Mouse (Mus musculus) midbrain, embryonic 15.5 days (tissue): Measurements from ENCODE around the gene Psmc2. TPM values are rescaled to one million over a fixed set of nuclear protein-coding genes. Genes with fewer than 3 reads are reported as not detected.
A peak's percentile ranks its signal among the peaks of the same experiment; 100 is the strongest.

Source experiments
- ATAC-seq: fragments of 200-750 bp; cut with Nextera tagmentation; replicated peaks from 2 replicates; pipeline ENCODE4 v1.8.0; 2017; ENCODE audit warnings: moderate TSS enrichment
- H3K27ac ChIP-seq: fragments of 300-500 bp; sonication (generic); 2 replicates; pipeline ENCODE4 v1.5.1; 2015; ENCODE audit warnings: mild to moderate bottlenecking, inconsistent platforms
- H3K27me3 ChIP-seq: fragments of 300-500 bp; sonication (generic); replicated peaks from 2 replicates; pipeline ENCODE4 v1.6.1; 2015; ENCODE audit warnings: inconsistent platforms
- H3K36me3 ChIP-seq: fragments of 300-500 bp; sonication (generic); replicated peaks from 2 replicates; pipeline ENCODE4 v1.6.1; 2015; ENCODE audit warnings: inconsistent platforms
- H3K4me1 ChIP-seq: fragments of 300-500 bp; sonication (generic); 2 replicates; pipeline ENCODE4 v1.6.1; 2015; ENCODE audit warnings: inconsistent platforms
- H3K4me2 ChIP-seq: fragments of 300-500 bp; sonication (generic); 2 replicates; pipeline ENCODE4 v1.6.1; 2015; ENCODE audit warnings: inconsistent platforms, mild to moderate bottlenecking, moderate library complexity
- H3K4me3 ChIP-seq: fragments of 300-500 bp; sonication (generic); 2 replicates; pipeline ENCODE4 v1.5.1; 2015; ENCODE audit warnings: mild to moderate bottlenecking, inconsistent platforms
- H3K9ac ChIP-seq: fragments of 300-500 bp; sonication (generic); 2 replicates; pipeline ENCODE4 v1.6.1; 2015; ENCODE audit warnings: mild to moderate bottlenecking, inconsistent platforms
- H3K9me3 ChIP-seq: fragments of 300-500 bp; sonication (generic); 2 replicates; pipeline ENCODE4 v1.6.1; 2016; ENCODE audit warnings: inconsistent platforms
- WGBS: fragments of 180-500 bp; shearing (Covaris S2); methylation state at CpG from one replicate; pipeline ENCODE4 v1.1.7; 2015; ENCODE audit warnings: mixed read lengths; 5-methylcytosine and 5-hydroxymethylcytosine counted together
- polyA plus RNA-seq: library from polyadenylated mRNA; unstranded; fragments of >200 nt; fragmentation: Nextera tagmentation; extraction: Ambion mirVana; gene quantifications from 2 replicates; pipeline ENCODE4 v1.2.1, GENCODE M21; 2015

The Psmc2 gene
- polyA plus RNA-seq, 1 experiment from 2014 or later = 182 TPM

DNA sequence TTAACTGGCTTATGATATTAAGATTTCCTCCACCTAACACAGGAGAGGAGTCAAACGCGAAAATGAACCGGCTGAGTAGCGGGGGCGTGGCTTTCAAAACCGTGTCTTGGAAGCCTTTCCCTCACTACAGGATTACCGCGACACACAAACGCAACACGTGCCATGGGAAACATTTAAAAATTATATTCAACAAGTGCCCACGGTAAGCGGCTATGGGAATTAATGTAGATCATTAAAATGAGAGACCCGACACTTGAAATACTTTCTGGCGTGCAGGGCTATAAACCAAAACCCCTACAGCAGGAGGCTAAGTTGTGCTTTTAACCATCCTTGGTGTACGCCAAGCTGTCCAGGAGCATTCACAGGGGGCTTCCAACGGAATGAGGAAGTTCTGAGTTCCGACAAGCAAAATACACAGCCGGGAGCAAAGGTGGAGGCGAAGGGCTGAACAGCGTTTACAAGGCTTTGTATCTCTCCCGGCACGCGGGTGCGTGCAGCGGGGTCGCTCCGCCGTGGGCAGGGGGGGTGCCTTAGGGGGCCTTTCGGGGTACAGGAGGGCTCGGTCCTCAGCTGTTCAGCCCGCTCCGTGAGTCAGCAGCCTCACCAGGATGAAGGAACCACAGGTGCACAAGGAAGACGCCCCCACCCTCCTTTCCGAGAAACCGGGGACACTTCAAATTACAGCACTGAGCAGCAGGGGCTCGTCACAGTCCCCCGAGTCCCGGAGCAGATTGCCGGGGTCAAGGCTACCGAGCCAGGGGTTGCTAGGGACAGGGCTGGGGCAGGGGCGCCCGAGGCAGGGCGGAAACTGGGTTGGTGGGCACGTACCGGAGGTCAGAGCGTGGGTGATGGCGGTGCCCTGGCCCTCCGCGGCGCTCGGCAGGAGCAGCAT lies 676 bp upstream of the Psmc2 start:
- H3K4me2 ChIP-seq = peak overlapping the region; percentile 93
- no peaks in the 10 kb centered on the region for H3K27me3 ChIP-seq
- peak overlapping the region; percentile 99 for H3K4me3 ChIP-seq
- peak overlapping the region; percentile 84 for H3K27ac ChIP-seq
- no peaks in the 10 kb centered on the region for H3K9me3 ChIP-seq
- peak overlapping the region; percentile 84 for H3K9ac ChIP-seq
- peaks cover 30% of the 10 kb centered on the region for H3K36me3 ChIP-seq
- ATAC-seq = peak; percentile 88
- peaks cover 30% of the 10 kb centered on the region for H3K4me1 ChIP-seq
- under 1% methylated on average over 51 of the region's 51 CpGs for WGBS

DNA sequence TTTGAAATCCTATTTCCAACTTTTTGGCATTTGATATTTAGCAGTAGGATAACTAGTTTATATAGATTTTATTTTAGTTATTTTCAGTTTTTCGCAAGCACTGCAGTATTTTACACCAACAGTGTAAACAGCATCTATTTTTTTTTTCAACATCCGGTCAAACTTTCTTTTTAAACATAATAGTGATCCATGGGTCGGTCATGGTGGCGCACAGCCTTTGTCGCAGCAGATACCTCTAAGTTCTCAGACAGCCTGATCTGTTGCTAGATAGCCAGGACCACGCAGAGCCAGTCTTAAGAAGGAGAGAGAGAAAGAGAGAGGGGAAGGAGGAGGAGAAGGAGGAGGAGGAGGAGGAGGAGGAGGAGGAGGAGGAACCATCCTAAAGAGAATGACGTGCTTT lies 693 bp downstream of the Psmc2 start:
- H3K27ac ChIP-seq = no peak overlapping the region
- peaks cover 19% of the 10 kb centered on the region for H3K36me3 ChIP-seq
- WGBS = 72% methylated on average over 7 of the region's 7 CpGs
- H3K27me3 ChIP-seq = no peaks in the 10 kb centered on the region
- no peaks in the 10 kb centered on the region for H3K9me3 ChIP-seq
- peak overlapping the region; percentile 58; the same call in 1 of the 2 replicates for H3K4me2 ChIP-seq
- no peak for ATAC-seq
- peaks cover 32% of the 10 kb centered on the region for H3K4me1 ChIP-seq
- no peak overlapping the region for H3K9ac ChIP-seq
- no peak overlapping the region for H3K4me3 ChIP-seq

DNA sequence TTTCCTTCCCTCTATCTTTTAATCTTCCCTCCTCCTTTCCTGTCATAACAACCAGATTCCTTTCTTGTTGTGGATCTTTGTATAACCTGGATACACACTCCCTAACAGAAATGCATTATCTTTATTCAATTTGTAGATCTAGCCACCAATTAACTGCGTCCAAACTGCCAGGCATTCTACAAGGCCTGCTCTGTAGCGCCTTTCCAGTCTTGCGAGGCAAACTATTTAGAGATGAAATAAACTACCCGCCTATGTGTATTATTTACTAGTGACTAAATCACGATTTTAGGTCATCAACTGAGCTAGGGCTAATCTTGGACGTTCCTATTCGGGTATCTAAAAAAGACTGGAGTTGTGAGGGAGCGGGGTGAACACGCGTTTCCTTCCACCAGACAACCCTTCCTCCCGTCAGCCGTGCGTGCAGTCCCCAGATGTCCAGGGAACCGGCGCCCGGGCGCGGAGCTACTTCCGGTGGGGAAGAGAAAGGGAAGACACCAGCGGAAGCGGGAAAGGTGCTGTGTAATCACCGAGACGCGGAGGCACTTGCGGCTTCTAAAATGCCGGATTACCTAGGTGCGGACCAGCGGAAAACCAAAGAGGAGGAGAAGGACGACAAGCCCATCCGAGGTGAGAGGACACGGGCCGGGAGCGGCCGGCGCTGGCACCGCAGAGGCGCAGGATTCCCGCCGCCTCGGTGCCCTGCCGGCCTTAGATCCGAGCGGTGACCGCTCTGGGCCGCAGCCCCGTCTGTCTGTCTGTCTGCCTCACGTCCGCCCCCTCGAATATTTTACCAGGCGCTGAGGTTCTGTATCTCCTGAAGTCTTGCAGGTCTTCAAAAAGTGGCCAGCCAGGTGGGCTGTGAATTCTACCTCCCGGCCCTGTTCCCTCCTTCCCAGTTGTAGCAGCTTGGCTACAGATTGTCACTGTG lies 1.4 kb downstream of the Psmc2 start:
- H3K4me2 ChIP-seq = peak overlapping the region; percentile 58
- WGBS = 2% methylated on average over 51 of the region's 51 CpGs
- peaks cover 32% of the 10 kb centered on the region for H3K4me1 ChIP-seq
- peak overlapping the region; percentile 63 for H3K4me3 ChIP-seq
- H3K9ac ChIP-seq = peak overlapping the region; percentile 71
- peak overlapping the region; percentile 79 for H3K27ac ChIP-seq
- no peaks in the 10 kb centered on the region for H3K9me3 ChIP-seq
- H3K36me3 ChIP-seq = peaks cover 12% of the 10 kb centered on the region
- no peaks in the 10 kb centered on the region for H3K27me3 ChIP-seq
- peak; percentile 85 for ATAC-seq

DNA sequence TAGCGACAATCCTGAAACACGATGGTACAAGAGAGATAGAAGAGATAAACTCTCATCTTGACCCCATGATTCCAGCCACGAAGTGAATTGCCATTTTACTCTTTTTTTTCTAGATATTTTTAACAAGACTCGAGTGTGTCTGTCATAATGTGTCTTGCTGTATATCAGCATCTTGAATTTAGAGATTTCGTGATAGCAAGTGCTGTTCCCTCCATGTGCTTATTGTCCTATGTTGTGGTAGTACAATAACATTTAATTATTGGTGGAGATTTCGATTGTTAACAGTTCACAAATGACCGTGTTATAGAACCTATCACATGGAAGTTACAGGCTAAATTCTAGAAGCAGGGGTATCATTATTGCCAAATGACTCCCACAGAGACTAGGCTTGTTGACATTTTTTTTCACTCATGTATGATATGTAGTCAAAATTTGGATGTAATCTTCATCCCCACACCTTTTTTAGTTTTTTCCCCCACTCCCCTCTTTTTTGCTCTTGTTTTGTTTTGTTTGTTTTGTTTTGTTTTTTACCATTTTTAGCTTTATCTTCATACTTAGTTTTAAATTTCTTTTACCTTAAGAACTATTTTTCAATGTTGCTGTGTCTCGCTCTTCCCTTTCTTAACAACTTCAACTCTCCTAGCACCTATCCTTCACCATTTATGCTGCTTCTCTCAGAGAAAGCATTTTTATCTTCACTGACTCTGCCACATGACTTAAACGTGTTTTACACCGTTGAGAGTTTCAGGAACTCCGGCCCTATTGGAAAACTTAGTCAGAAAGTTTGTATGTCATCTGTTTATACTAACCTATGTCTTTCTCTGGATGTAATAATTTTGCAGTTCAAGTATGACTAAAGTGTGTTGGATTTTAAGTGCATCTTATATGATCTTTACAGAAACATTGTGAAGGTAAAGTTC lies 2.4 kb downstream of the Psmc2 start:
- peaks cover 32% of the 10 kb centered on the region for H3K4me1 ChIP-seq
- H3K4me3 ChIP-seq = peak overlapping the region; percentile 63
- H3K27me3 ChIP-seq = no peaks in the 10 kb centered on the region
- 0 out of 2 replicates have a peak, but pooled peaks cover 3% of the 10 kb centered on the region for H3K36me3 ChIP-seq
- H3K9ac ChIP-seq = peak overlapping the region; percentile 71
- ATAC-seq = no peak
- H3K9me3 ChIP-seq = no peaks in the 10 kb centered on the region
- H3K4me2 ChIP-seq = peak overlapping the region; percentile 58
- peak overlapping the region; percentile 79 for H3K27ac ChIP-seq
- WGBS = 39% methylated on average over 11 of the region's 11 CpGs

DNA sequence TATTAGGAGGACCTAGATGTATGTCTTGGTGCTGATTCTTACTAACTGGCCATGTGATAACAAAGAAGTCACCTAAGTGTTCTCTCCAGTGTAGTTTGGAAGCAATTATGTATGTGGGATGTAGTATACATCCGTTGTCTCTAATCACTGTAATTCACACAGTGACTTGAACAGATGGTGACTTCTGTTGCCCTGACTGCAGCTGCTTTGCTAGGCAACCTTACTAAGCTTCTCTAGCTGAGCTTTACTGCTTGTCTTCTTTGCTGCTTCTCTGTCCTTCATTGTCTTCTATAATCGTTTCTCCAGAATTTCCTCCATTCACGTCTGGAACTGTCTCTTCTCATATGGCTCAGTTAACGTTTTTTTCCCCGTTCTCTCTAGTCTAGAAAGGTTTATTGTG lies 4.0 kb downstream of the Psmc2 start:
- Histone ChIP-seq H3K4me2 (no peak overlapping the region), H3K36me3 (no peaks in the 10 kb centered on the region), H3K4me3 (no peak overlapping the region), H3K9ac (no peak overlapping the region), H3K27ac (no peak overlapping the region), H3K4me1 (peaks cover 31% of the 10 kb centered on the region), H3K27me3 (no peaks in the 10 kb centered on the region), H3K9me3 (no peaks in the 10 kb centered on the region)
- ATAC-seq = no peak
- 73% methylated on average over 5 of the region's 5 CpGs for WGBS

DNA sequence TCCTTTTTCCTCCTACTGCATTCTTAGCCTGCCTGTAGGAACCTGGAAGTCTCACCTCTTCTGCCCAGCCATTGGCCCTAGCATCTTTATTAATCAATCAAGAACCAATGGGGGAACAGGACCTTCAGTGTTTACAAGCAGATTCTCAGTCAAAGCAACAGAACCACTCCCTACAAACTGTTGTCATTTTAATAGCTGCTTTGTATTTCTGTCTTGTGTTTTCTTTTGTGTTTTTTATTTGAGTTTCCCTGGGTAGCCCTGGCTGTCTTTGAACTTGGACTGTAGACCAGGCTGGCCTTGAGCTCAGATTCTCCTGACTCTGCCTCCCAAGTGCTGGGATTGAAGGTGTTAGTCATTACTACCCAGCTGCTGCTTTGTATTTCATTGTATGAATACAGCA lies 7.1 kb downstream of the Psmc2 start:
- H3K9ac ChIP-seq = no peak overlapping the region
- peaks cover 17% of the 10 kb centered on the region; the same call in 1 of the 2 replicates for H3K36me3 ChIP-seq
- H3K9me3 ChIP-seq = no peaks in the 10 kb centered on the region
- H3K27me3 ChIP-seq = no peaks in the 10 kb centered on the region
- H3K4me3 ChIP-seq = no peak overlapping the region
- ATAC-seq = no peak
- H3K4me2 ChIP-seq = no peak overlapping the region
- H3K27ac ChIP-seq = no peak overlapping the region
- peaks cover 25% of the 10 kb centered on the region for H3K4me1 ChIP-seq

DNA sequence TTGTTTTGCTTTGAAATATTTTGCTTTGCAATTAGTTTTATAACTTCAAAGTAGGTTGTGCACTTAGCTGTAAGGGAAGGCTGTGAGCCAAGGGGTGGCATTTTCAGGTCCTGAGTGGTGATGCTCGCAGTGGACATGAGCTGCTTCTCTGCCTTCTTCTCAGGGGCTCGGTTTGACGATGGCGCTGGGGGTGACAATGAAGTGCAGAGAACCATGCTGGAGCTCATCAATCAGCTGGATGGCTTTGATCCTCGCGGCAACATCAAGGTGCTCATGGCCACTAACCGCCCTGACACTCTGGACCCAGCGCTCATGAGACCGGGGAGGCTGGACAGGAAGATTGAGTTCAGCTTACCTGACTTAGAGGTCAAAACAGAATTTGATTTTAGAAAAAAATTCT lies 17.8 kb downstream of the Psmc2 start:
- Histone ChIP-seq H3K4me1 (no peaks in the 10 kb centered on the region), H3K36me3 (peaks cover 31% of the 10 kb centered on the region), H3K27ac (no peak overlapping the region), H3K27me3 (no peaks in the 10 kb centered on the region), H3K4me3 (no peak overlapping the region), H3K9ac (no peak overlapping the region), H3K9me3 (no peaks in the 10 kb centered on the region), H3K4me2 (no peak overlapping the region)
- no peak for ATAC-seq
- 96% methylated on average over 9 of the region's 9 CpGs for WGBS

DNA sequence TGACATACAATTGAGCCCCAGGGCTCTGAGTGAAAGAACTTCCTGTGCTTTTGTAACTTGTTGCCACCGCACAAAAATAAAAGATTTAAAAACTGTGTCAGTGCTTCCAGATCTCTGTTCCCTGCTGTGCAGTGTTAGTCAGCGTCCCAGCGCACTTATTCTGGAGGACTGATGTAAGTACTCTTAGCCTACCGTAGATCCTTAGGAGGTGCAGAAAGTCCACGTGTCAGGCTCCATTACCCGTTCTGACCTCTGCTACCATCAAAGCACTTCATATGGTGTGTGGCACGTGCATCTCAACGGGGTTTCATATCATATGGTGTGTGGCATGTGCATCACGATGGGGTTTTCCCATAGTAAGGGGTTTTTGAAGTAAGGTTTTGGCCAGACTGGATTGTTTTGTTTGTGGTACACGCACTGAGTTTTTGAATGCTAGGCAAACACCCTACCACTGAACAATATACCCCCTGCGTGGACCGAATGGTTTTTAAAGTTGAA lies 18.7 kb downstream of the Psmc2 start:
- H3K4me3 ChIP-seq = no peak overlapping the region
- no peaks in the 10 kb centered on the region for H3K4me1 ChIP-seq
- no peaks in the 10 kb centered on the region for H3K27me3 ChIP-seq
- H3K27ac ChIP-seq = no peak overlapping the region
- H3K9me3 ChIP-seq = no peaks in the 10 kb centered on the region
- no peak overlapping the region for H3K9ac ChIP-seq
- H3K4me2 ChIP-seq = no peak overlapping the region
- ATAC-seq = no peak
- H3K36me3 ChIP-seq = peaks cover 29% of the 10 kb centered on the region
- 88% methylated on average over 12 of the region's 12 CpGs for WGBS

DNA sequence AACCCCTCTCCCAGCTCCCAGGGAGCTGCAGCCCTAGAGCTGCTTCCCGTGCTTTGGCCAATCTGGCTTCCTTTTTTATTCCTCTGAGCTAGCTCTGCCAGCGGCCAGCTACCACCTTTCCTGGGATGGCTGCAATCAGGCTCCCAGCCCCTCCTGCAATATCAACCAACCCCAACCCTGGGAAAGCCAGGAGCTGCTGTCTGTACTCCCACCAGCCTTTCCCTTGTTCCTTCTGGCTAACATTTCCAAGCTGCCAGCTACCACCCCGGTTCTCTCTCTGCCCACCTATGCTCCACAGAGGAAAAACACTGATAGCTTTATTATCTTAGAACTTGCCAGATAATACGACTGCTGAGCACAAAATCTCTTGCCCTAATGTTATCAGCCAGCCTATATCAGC lies 19.8 kb downstream of the Psmc2 start:
- no peak overlapping the region for H3K9ac ChIP-seq
- 88% methylated on average over 4 of the region's 4 CpGs for WGBS
- H3K4me1 ChIP-seq = no peaks in the 10 kb centered on the region
- H3K4me3 ChIP-seq = no peak overlapping the region
- H3K27me3 ChIP-seq = no peaks in the 10 kb centered on the region
- H3K9me3 ChIP-seq = no peaks in the 10 kb centered on the region
- ATAC-seq = no peak
- peaks cover 29% of the 10 kb centered on the region for H3K36me3 ChIP-seq
- no peak overlapping the region for H3K4me2 ChIP-seq
- no peak overlapping the region for H3K27ac ChIP-seq

DNA sequence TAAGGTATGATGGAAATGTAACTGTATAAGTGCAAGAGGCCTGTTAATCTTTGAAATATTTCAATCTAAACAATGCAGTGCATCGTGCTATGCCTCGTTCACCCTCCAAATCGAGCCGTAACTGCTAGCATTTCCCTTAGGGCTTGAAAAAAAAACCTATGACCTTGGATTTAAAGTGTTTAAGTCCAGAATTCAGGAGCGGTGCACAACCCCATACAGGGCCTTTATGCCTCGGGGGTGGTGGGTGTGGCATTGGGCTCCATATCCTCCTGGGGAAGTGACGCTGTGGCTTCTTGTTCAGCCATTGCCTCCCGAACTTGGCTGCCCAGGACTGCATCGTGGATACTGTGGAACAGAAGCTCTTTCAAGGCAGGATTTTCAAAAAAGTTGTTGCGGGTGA lies 25.8 kb downstream of the Psmc2 start:
- WGBS = 78% methylated on average over 10 of the region's 10 CpGs
- H3K9ac ChIP-seq = no peak overlapping the region

DNA sequence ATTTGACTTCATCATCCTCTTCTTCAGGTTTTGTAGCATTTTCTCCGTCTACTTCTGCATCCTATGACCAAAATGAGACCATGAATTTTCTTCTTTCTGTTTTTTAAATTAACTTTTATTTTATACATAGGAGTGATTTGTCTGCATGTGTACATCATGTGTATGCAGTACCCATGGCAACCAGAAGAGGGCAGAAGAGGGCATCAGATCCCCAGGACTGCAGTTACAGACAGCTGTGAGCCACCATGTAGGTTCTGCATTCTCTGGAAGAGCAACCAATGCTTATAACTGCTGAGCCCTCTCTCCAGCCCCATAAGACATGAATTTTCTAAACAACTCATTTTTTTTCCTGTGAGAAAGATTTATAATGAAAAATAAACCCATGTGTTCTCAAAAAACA lies 28.9 kb downstream of the Psmc2 start:
- Histone ChIP-seq H3K9ac (no peak overlapping the region), H3K4me1 (no peaks in the 10 kb centered on the region), H3K4me2 (no peak overlapping the region), H3K9me3 (no peaks in the 10 kb centered on the region), H3K27ac (no peak overlapping the region), H3K27me3 (no peaks in the 10 kb centered on the region), H3K36me3 (no peaks in the 10 kb centered on the region), H3K4me3 (no peak overlapping the region)
- no peak for ATAC-seq
- 35% methylated on average over 1 of the region's 1 CpGs for WGBS

More for the DNA sequence above, 25.8 kb downstream of the Psmc2 start:
- Histone ChIP-seq H3K4me2 (no peak overlapping the region), H3K9me3 (no peaks in the 10 kb centered on the region), H3K27me3 (no peaks in the 10 kb centered on the region), H3K27ac (no peak overlapping the region), H3K4me3 (no peak overlapping the region), H3K36me3 (no peaks in the 10 kb centered on the region), H3K4me1 (no peaks in the 10 kb centered on the region)
- no peak for ATAC-seq
